Mouse (Mus musculus) hindbrain, embryonic 14.5 days (tissue): Measurements from ENCODE around the gene Skap2. TPM values are rescaled to one million over a fixed set of nuclear protein-coding genes. Genes with fewer than 3 reads are reported as not detected.

ENCODE experiments used
- ATAC-seq: fragments of 200-750 bp; cut with Nextera tagmentation; 2 replicates; pipeline ENCODE4 v1.8.0; 2017; ENCODE audit warnings: moderate number of reproducible peaks, mild to moderate bottlenecking, moderate TSS enrichment, moderate library complexity; ENCODE audit not compliant: low FRiP score
- DNase-seq: peaks from one replicate; pipeline ENCODE4 v3.0.0-alpha.2; 2015; ENCODE audit warnings: low spot score
- H3K27ac ChIP-seq: fragments of 300-500 bp; sonication (generic); 2 replicates; pipeline ENCODE4 v1.5.1; 2014; ENCODE audit warnings: mild to moderate bottlenecking, moderate library complexity
- H3K27me3 ChIP-seq: fragments of 300-500 bp; sonication (generic); 2 replicates; pipeline ENCODE4 v1.6.1; 2014; ENCODE audit warnings: mild to moderate bottlenecking, low read length, mixed read lengths; ENCODE audit not compliant: control insufficient read depth, insufficient read depth
- H3K36me3 ChIP-seq: fragments of 300-500 bp; sonication (generic); replicated peaks from 2 replicates; pipeline ENCODE4 v1.6.1; 2014; ENCODE audit not compliant: control insufficient read depth, insufficient read depth
- H3K4me1 ChIP-seq: fragments of 300-500 bp; sonication (generic); replicated peaks from 2 replicates; pipeline ENCODE4 v1.6.1; 2014; ENCODE audit warnings: antibody characterized with exemption, low read length, mixed read lengths; ENCODE audit not compliant: control insufficient read depth, insufficient read depth
- H3K4me2 ChIP-seq: fragments of 300-500 bp; sonication (generic); replicated peaks from 2 replicates; pipeline ENCODE4 v1.6.1; 2014; ENCODE audit warnings: mild to moderate bottlenecking, moderate library complexity
- H3K4me3 ChIP-seq: fragments of 300-500 bp; sonication (generic); replicated peaks from 2 replicates; pipeline ENCODE4 v1.5.1; 2014; ENCODE audit warnings: mild to moderate bottlenecking, low read length
- H3K9ac ChIP-seq: fragments of 300-500 bp; sonication (generic); 2 replicates; pipeline ENCODE4 v1.6.1; 2014
- H3K9me3 ChIP-seq: fragments of 300-500 bp; sonication (generic); 2 replicates; pipeline ENCODE4 v1.6.1; 2016; ENCODE audit warnings: low read length; ENCODE audit not compliant: control insufficient read depth
- WGBS: fragments of 180-500 bp; shearing (Covaris S2); extraction: QIAGEN DNeasy Blood & Tissue Kit; methylation state at CpG from one replicate; pipeline ENCODE4 v1.1.7; 2014; 5-methylcytosine and 5-hydroxymethylcytosine counted together
- polyA plus RNA-seq: library from polyadenylated mRNA; unstranded; fragments of >200 nt; fragmentation: Nextera tagmentation; extraction: Ambion mirVana; gene quantifications from 2 replicates; pipeline ENCODE4 v1.2.1, GENCODE M21; 2014

Gene Skap2
- polyA plus RNA-seq, 1 experiment from 2014 or later: 38.6 TPM

- WGBS: 89% methylated on average over 4 of the region's 4 CpGs
- no peaks in the 10 kb centered on the region for H3K4me1 ChIP-seq
- ATAC-seq: no peak
These were observed 14.8 kb upstream of the Skap2 start for GRCm38 (mm10) chr6:52027181-52027580.

GRCm38 (mm10) chr6:52026281-52026680 lies 13.9 kb upstream of the Skap2 start:
- DNase-seq (no peak), ATAC-seq (no peak)
- WGBS: 86% methylated on average over 11 of the region's 11 CpGs
- no peaks in the 10 kb centered on the region for H3K36me3 ChIP-seq
- H3K27me3 ChIP-seq: no peaks in the 10 kb centered on the region
- H3K9ac ChIP-seq: no peak overlapping the region
- no peak overlapping the region for H3K27ac ChIP-seq
- no peaks in the 10 kb centered on the region for H3K4me1 ChIP-seq
- H3K9me3 ChIP-seq: no peaks in the 10 kb centered on the region
- no peak overlapping the region for H3K4me3 ChIP-seq
- H3K4me2 ChIP-seq: no peak overlapping the region

More at GRCm38 (mm10) chr6:52027181-52027580, 14.8 kb upstream of the Skap2 start:
- H3K4me2 ChIP-seq: no peak overlapping the region
- H3K9me3 ChIP-seq: no peaks in the 10 kb centered on the region
- H3K36me3 ChIP-seq: no peaks in the 10 kb centered on the region
- no peaks in the 10 kb centered on the region for H3K27me3 ChIP-seq
- H3K4me3 ChIP-seq: no peak overlapping the region
- DNase-seq: no peak
- H3K9ac ChIP-seq: no peak overlapping the region
- H3K27ac ChIP-seq: no peak overlapping the region

GRCm38 (mm10) chr6:52024730-52025129 lies 12.4 kb upstream of the Skap2 start:
- Histone ChIP-seq H3K4me3 (no peak overlapping the region), H3K4me1 (no peaks in the 10 kb centered on the region), H3K27ac (no peak overlapping the region), H3K9me3 (peaks cover 4% of the 10 kb centered on the region; the same call in 1 of the 2 replicates), H3K36me3 (no peaks in the 10 kb centered on the region), H3K9ac (no peak overlapping the region), H3K27me3 (no peaks in the 10 kb centered on the region), H3K4me2 (no peak overlapping the region)
- no peak for DNase-seq
- WGBS: 56% methylated on average over 5 of the region's 5 CpGs
- ATAC-seq: no peak

GRCm38 (mm10) chr6:52022363-52022762 lies 10.0 kb upstream of the Skap2 start:
- Histone ChIP-seq H3K9ac (no peak overlapping the region), H3K27me3 (no peaks in the 10 kb centered on the region), H3K27ac (no peak overlapping the region), H3K4me2 (no peak overlapping the region), H3K36me3 (no peaks in the 10 kb centered on the region), H3K4me3 (no peak overlapping the region), H3K4me1 (no peaks in the 10 kb centered on the region), H3K9me3 (peaks cover 4% of the 10 kb centered on the region; the same call in 1 of the 2 replicates)
- 42% methylated on average over 4 of the region's 5 CpGs for WGBS
- ATAC-seq: no peak
- no peak for DNase-seq

GRCm38 (mm10) chr6:52020276-52020675 lies 7.9 kb upstream of the Skap2 start:
- no peak overlapping the region for H3K4me3 ChIP-seq

GRCm38 (mm10) chr6:52013245-52013945 lies 1.0 kb upstream of the Skap2 start:
- Histone ChIP-seq H3K9ac (peak overlapping the region; percentile 59), H3K4me3 (peak overlapping the region; percentile 51), H3K27me3 (peaks cover 27% of the 10 kb centered on the region), H3K4me1 (peaks cover 10% of the 10 kb centered on the region; the same call in 1 of the 2 replicates), H3K36me3 (no peaks in the 10 kb centered on the region), H3K9me3 (no peaks in the 10 kb centered on the region), H3K4me2 (peak overlapping the region; percentile 61), H3K27ac (no peak overlapping the region)
- WGBS: 12% methylated on average over 3 of the region's 3 CpGs
- no peak for DNase-seq
- ATAC-seq: no peak

More at GRCm38 (mm10) chr6:52020276-52020675, 7.9 kb upstream of the Skap2 start:
- DNase-seq (no peak), ATAC-seq (no peak)
- WGBS: 92% methylated on average over 5 of the region's 5 CpGs
- H3K9ac ChIP-seq: no peak overlapping the region
- H3K27me3 ChIP-seq: no peaks in the 10 kb centered on the region
- H3K4me2 ChIP-seq: no peak overlapping the region
- no peak overlapping the region for H3K27ac ChIP-seq
- peaks cover 4% of the 10 kb centered on the region; the same call in 1 of the 2 replicates for H3K9me3 ChIP-seq
- H3K4me1 ChIP-seq: no peaks in the 10 kb centered on the region
- H3K36me3 ChIP-seq: no peaks in the 10 kb centered on the region

GRCm38 (mm10) chr6:52011559-52012408 lies 565 bp downstream of the Skap2 start:
- Histone ChIP-seq H3K9ac (peak overlapping the region; percentile 59), H3K4me3 (peak overlapping the region; percentile 51), H3K27me3 (peaks cover 43% of the 10 kb centered on the region), H3K4me1 (peaks cover 10% of the 10 kb centered on the region; the same call in 1 of the 2 replicates), H3K4me2 (peak overlapping the region; percentile 61), H3K9me3 (no peaks in the 10 kb centered on the region), H3K27ac (no peak overlapping the region), H3K36me3 (no peaks in the 10 kb centered on the region)
- ATAC-seq (peak; percentile 85), DNase-seq (no peak)
- 8% methylated on average over 26 of the region's 26 CpGs for WGBS

- Histone ChIP-seq H3K27ac (no peak overlapping the region), H3K4me3 (no peak overlapping the region), H3K9ac (no peak overlapping the region), H3K27me3 (peaks cover 55% of the 10 kb centered on the region), H3K36me3 (no peaks in the 10 kb centered on the region), H3K4me2 (no peak overlapping the region), H3K4me1 (peaks cover 10% of the 10 kb centered on the region), H3K9me3 (no peaks in the 10 kb centered on the region)
- no peak for ATAC-seq
- WGBS: 75% methylated on average over 6 of the region's 6 CpGs
- DNase-seq: no peak
These were observed 3.0 kb downstream of the Skap2 start for GRCm38 (mm10) chr6:52009385-52009784.

GRCm38 (mm10) chr6:52008757-52009156 lies 3.6 kb downstream of the Skap2 start:
- H3K27ac ChIP-seq: no peak overlapping the region
- WGBS: 55% methylated on average over 3 of the region's 3 CpGs
- ATAC-seq: no peak
- no peak overlapping the region for H3K4me3 ChIP-seq
- H3K9me3 ChIP-seq: no peaks in the 10 kb centered on the region
- peaks cover 10% of the 10 kb centered on the region for H3K4me1 ChIP-seq
- no peak overlapping the region for H3K9ac ChIP-seq
- H3K27me3 ChIP-seq: peaks cover 62% of the 10 kb centered on the region
- DNase-seq: peak; percentile 29
- H3K36me3 ChIP-seq: no peaks in the 10 kb centered on the region
- H3K4me2 ChIP-seq: no peak overlapping the region
